ENCODE assay signal across 10 mouse cellular contexts in genomic region chr2:14054163-14054562, GRCm38 (mm10). TPM values are rescaled to one million over a fixed set of nuclear protein-coding genes. Genes with fewer than 3 reads are reported as not detected.
DNase-seq lines count a peak whose midpoint lies in the region; ATAC-seq and TF ChIP-seq lines count a peak whose summit lies in the region.
"Had no signal": no experiment of that assay in that cellular context is flagged by ENCODE, and none has a peak within 500 bp of the region (broad histone marks: within the 10 kb centered on the region; RNA-seq: fewer than 3 reads in every experiment).

No protein-coding gene starts in this region.

- WGBS in forebrain, embryonic 14.5 days = 68% methylated on average over 3 of the region's 3 CpGs
- WGBS in forebrain, embryonic 16.5 days = 63% methylated on average over 3 of the region's 3 CpGs
- 67% methylated on average over 3 of the region's 3 CpGs for WGBS in limb, embryonic 12.5 days
- WGBS in limb, embryonic 10.5 days = 55% methylated on average over 3 of the region's 3 CpGs
- WGBS in intestine, postnatal 0 days = 73% methylated on average over 3 of the region's 3 CpGs
- 46% methylated on average over 3 of the region's 3 CpGs for WGBS in neural tube, embryonic 13.5 days

- H3K4me3 ChIP-seq in forebrain, embryonic 14.5 days (ENCODE audit: low read depth, low read length) = no peak overlapping the region
- H3K4me3 ChIP-seq in forebrain, embryonic 16.5 days (replicated peaks; ENCODE audit: low read length) = no peak overlapping the region
- H3K4me3 ChIP-seq in limb, embryonic 12.5 days (replicated peaks) = no peak overlapping the region
- H3K4me3 ChIP-seq in limb, embryonic 10.5 days = no peak overlapping the region
- no peak overlapping the region for H3K4me3 ChIP-seq in intestine, postnatal 0 days (ENCODE audit: low read depth, low read length)
- 0 out of 2 replicates have a peak overlapping the region, but pooled peaks have one; percentile 1 for H3K4me3 ChIP-seq in neural tube, embryonic 13.5 days

- no peak overlapping the region for H3K9ac ChIP-seq in forebrain, embryonic 14.5 days (ENCODE audit: low read length)
- no peak overlapping the region for H3K9ac ChIP-seq in forebrain, embryonic 16.5 days (replicated peaks; ENCODE audit: low read depth, low read length)
- H3K9ac ChIP-seq in limb, embryonic 12.5 days (replicated peaks) = no peak overlapping the region
- no peak overlapping the region for H3K9ac ChIP-seq in intestine, postnatal 0 days (ENCODE audit: low read depth, low read length)
- H3K9ac ChIP-seq in neural tube, embryonic 13.5 days = no peak overlapping the region

- no peaks in the 10 kb centered on the region for H3K9me3 ChIP-seq in forebrain, embryonic 14.5 days (replicated peaks; ENCODE audit: control insufficient read depth, low read length)
- no peaks in the 10 kb centered on the region for H3K9me3 ChIP-seq in forebrain, embryonic 16.5 days (ENCODE audit: control insufficient read depth, low read length)
- H3K9me3 ChIP-seq in limb, embryonic 12.5 days = no peaks in the 10 kb centered on the region
- no peaks in the 10 kb centered on the region for H3K9me3 ChIP-seq in limb, embryonic 10.5 days (replicated peaks)
- no peaks in the 10 kb centered on the region for H3K9me3 ChIP-seq in intestine, postnatal 0 days (ENCODE audit: control insufficient read depth)
- H3K9me3 ChIP-seq in neural tube, embryonic 13.5 days = no peaks in the 10 kb centered on the region

- no peak for DNase-seq in forebrain, embryonic 14.5 days (ENCODE audit: low spot score)
- no peak for DNase-seq in limb, embryonic 10.5 days (ENCODE audit: low spot score)
- no peak for DNase-seq in right cerebral cortex, postnatal 10 days (ENCODE audit: low spot score in 2 of 2)
- no peak for DNase-seq in cerebellum, adult 8-10 months
- DNase-seq: B cell, adult 2 months; kidney, adult 8-10 months had no signal

- peaks cover 3% of the 10 kb centered on the region; the same call in 1 of the 2 replicates for H3K4me1 ChIP-seq in forebrain, embryonic 14.5 days (ENCODE audit: control insufficient read depth, insufficient read depth, low read length)
- peaks cover 9% of the 10 kb centered on the region for H3K4me1 ChIP-seq in forebrain, embryonic 16.5 days (replicated peaks; ENCODE audit: control insufficient read depth, insufficient read depth, low read length)
- H3K4me1 ChIP-seq in limb, embryonic 12.5 days (replicated peaks) = no peaks in the 10 kb centered on the region
- peaks cover 9% of the 10 kb centered on the region for H3K4me1 ChIP-seq in limb, embryonic 10.5 days
- H3K4me1 ChIP-seq in intestine, postnatal 0 days (replicated peaks; ENCODE audit: control insufficient read depth, insufficient read depth, low read length) = no peaks in the 10 kb centered on the region
- H3K4me1 ChIP-seq in neural tube, embryonic 13.5 days (replicated peaks) = peaks cover 13% of the 10 kb centered on the region

- no peaks in the 10 kb centered on the region for H3K36me3 ChIP-seq in forebrain, embryonic 14.5 days (ENCODE audit: control insufficient read depth, insufficient read depth, low read length)
- H3K36me3 ChIP-seq in forebrain, embryonic 16.5 days (ENCODE audit: control insufficient read depth, insufficient read depth) = no peaks in the 10 kb centered on the region
- H3K36me3 ChIP-seq in limb, embryonic 12.5 days = no peaks in the 10 kb centered on the region
- no peaks in the 10 kb centered on the region for H3K36me3 ChIP-seq in limb, embryonic 10.5 days
- no peaks in the 10 kb centered on the region for H3K36me3 ChIP-seq in intestine, postnatal 0 days (ENCODE audit: control insufficient read depth, insufficient read depth)
- no peaks in the 10 kb centered on the region for H3K36me3 ChIP-seq in neural tube, embryonic 13.5 days

- peak overlapping the region; percentile 2 for H3K4me2 ChIP-seq in forebrain, embryonic 14.5 days (ENCODE audit: low read length)
- no peak overlapping the region for H3K4me2 ChIP-seq in forebrain, embryonic 16.5 days (ENCODE audit: low read length)
- peak overlapping the region; percentile 70; the same call in 1 of the 2 replicates for H3K4me2 ChIP-seq in limb, embryonic 12.5 days
- H3K4me2 ChIP-seq in intestine, postnatal 0 days (replicated peaks; ENCODE audit: low read depth) = peak overlapping the region; percentile 89; the same call in 1 of the 2 replicates
- H3K4me2 ChIP-seq in neural tube, embryonic 13.5 days = peak overlapping the region; percentile 73

- ATAC-seq in forebrain, embryonic 14.5 days = no peak
- no peak for ATAC-seq in forebrain, embryonic 16.5 days
- ATAC-seq in limb, embryonic 12.5 days (ENCODE audit: insufficient number of reproducible peaks, insufficient read depth, low FRiP score, low TSS enrichment, low read depth) = no peak
- ATAC-seq in intestine, postnatal 0 days = no peak
- no peak for ATAC-seq in neural tube, embryonic 13.5 days (ENCODE audit: low read depth)

- H3K27ac ChIP-seq in forebrain, embryonic 14.5 days (ENCODE audit: low read depth, low read length) = no peak overlapping the region
- H3K27ac ChIP-seq in forebrain, embryonic 16.5 days (ENCODE audit: low read length) = no peak overlapping the region
- H3K27ac ChIP-seq in limb, embryonic 12.5 days = no peak overlapping the region
- no peak overlapping the region for H3K27ac ChIP-seq in limb, embryonic 10.5 days
- H3K27ac ChIP-seq in intestine, postnatal 0 days (ENCODE audit: low read depth, low read length) = no peak overlapping the region
- H3K27ac ChIP-seq in neural tube, embryonic 13.5 days (replicated peaks) = no peak overlapping the region

- TF ChIP-seq CTCF in intestine, postnatal 0 days (IDR thresholded peaks at IDR 0.05; ENCODE audit: low read depth) = no peak

- H3K27me3 ChIP-seq in forebrain, embryonic 14.5 days (replicated peaks; ENCODE audit: control insufficient read depth, insufficient read depth, low read length) = no peaks in the 10 kb centered on the region
- no peaks in the 10 kb centered on the region for H3K27me3 ChIP-seq in forebrain, embryonic 16.5 days (replicated peaks; ENCODE audit: control insufficient read depth, insufficient read depth, low read length)
- H3K27me3 ChIP-seq in limb, embryonic 12.5 days = no peaks in the 10 kb centered on the region
- no peaks in the 10 kb centered on the region for H3K27me3 ChIP-seq in limb, embryonic 10.5 days (ENCODE audit: low read depth, poor library complexity, severe bottlenecking)
- H3K27me3 ChIP-seq in intestine, postnatal 0 days (replicated peaks; ENCODE audit: control insufficient read depth, insufficient read depth, low read length) = no peaks in the 10 kb centered on the region
- no peaks in the 10 kb centered on the region for H3K27me3 ChIP-seq in neural tube, embryonic 13.5 days

RNA-seq across cellular contexts. Expression of gene Hacd1, which starts 1.8 kb away (rescaled TPM):
- polyA plus RNA-seq in forebrain, embryonic 14.5 days (2014; fragmentation: Nextera tagmentation; extraction: Ambion mirVana) = 69.4 and 69.7 TPM in 2 replicates
- 57.2 and 58.4 TPM in 2 replicates for polyA plus RNA-seq in forebrain, embryonic 16.5 days (2015; fragmentation: Nextera tagmentation; extraction: Ambion mirVana)
- polyA plus RNA-seq in limb, embryonic 12.5 days (2016; fragmentation: Nextera tagmentation; extraction: Ambion mirVana) = 44.3 and 44.9 TPM in 2 replicates
- 43.3 and 54.9 TPM in 2 replicates for polyA plus RNA-seq in limb, embryonic 10.5 days (2016; fragmentation: Nextera tagmentation; extraction: Ambion mirVana)
- 83.3 and 85.7 TPM in 2 replicates for polyA plus RNA-seq in intestine, postnatal 0 days (2015; fragmentation: Nextera tagmentation; extraction: Ambion mirVana)
- polyA plus RNA-seq in neural tube, embryonic 13.5 days (2015; fragmentation: Nextera tagmentation; extraction: Ambion mirVana) = 82.0 and 84.5 TPM in 2 replicates

RNA-seq across cellular contexts. Expression of gene Stam, which starts 19.7 kb away (rescaled TPM):
- polyA plus RNA-seq in forebrain, embryonic 14.5 days (2014; fragmentation: Nextera tagmentation; extraction: Ambion mirVana) = 128 and 139 TPM in 2 replicates
- 141 TPM in 2 replicates for polyA plus RNA-seq in forebrain, embryonic 16.5 days (2015; fragmentation: Nextera tagmentation; extraction: Ambion mirVana)
- 72.4 and 81.8 TPM in 2 replicates for polyA plus RNA-seq in limb, embryonic 12.5 days (2016; fragmentation: Nextera tagmentation; extraction: Ambion mirVana)
- polyA plus RNA-seq in limb, embryonic 10.5 days (2016; fragmentation: Nextera tagmentation; extraction: Ambion mirVana) = 65.6 and 73.7 TPM in 2 replicates
- polyA plus RNA-seq in intestine, postnatal 0 days (2015; fragmentation: Nextera tagmentation; extraction: Ambion mirVana) = 21.2 and 21.8 TPM in 2 replicates
- polyA plus RNA-seq in neural tube, embryonic 13.5 days (2015; fragmentation: Nextera tagmentation; extraction: Ambion mirVana) = 112 and 122 TPM in 2 replicates
